Mouse (Mus musculus) myocyte (in vitro differentiated cells): ENCODE data around the gene Ryr2.

ENCODE experiments used
- CEBPB ChIP-seq: IDR thresholded peaks from 2 replicates; pipeline ENCODE4 v1.6.1; 2011; ENCODE audit warnings: mild to moderate bottlenecking, moderate library complexity; ENCODE audit not compliant: poor library complexity, insufficient read depth, severe bottlenecking
- E2F4 ChIP-seq: IDR thresholded peaks from one replicate; pipeline ENCODE4 v1.6.1; 2011; ENCODE audit warnings: mild to moderate bottlenecking, control low read depth, moderate library complexity; ENCODE audit not compliant: insufficient read depth
- MAX ChIP-seq: IDR thresholded peaks from one replicate; pipeline ENCODE4 v1.6.1; 2011; ENCODE audit warnings: low read depth, mild to moderate bottlenecking, control low read depth
- POLR2A ChIP-seq: IDR thresholded peaks from one replicate; pipeline ENCODE4 v1.6.1; 2011; ENCODE audit warnings: low read depth, mild to moderate bottlenecking, control low read depth, moderate library complexity; ENCODE audit not compliant: insufficient read length
- POLR2AphosphoS2 ChIP-seq: IDR thresholded peaks from one replicate; pipeline ENCODE4 v1.6.1; 2011; ENCODE audit warnings: low read depth, control low read depth; ENCODE audit not compliant: insufficient read length
- SRF ChIP-seq: IDR thresholded peaks from one replicate; pipeline ENCODE4 v1.6.1; 2011; ENCODE audit warnings: low read depth; ENCODE audit not compliant: control insufficient read depth, insufficient read length
- TCF12 ChIP-seq: IDR thresholded peaks from one replicate; pipeline ENCODE4 v1.6.1; 2011; ENCODE audit warnings: mild to moderate bottlenecking, control low read depth; ENCODE audit not compliant: poor library complexity, insufficient read depth, severe bottlenecking
- TCF3 ChIP-seq: IDR thresholded peaks from one replicate; pipeline ENCODE4 v1.6.1; 2011; ENCODE audit warnings: low read depth, control low read depth; ENCODE audit not compliant: insufficient read length
- USF1 ChIP-seq: IDR thresholded peaks from one replicate; pipeline ENCODE4 v1.6.1; 2011; ENCODE audit warnings: low read depth, mild to moderate bottlenecking, control low read depth, moderate library complexity

GRCm38 (mm10) chr13:11874852-11875251 is 231.9 kb downstream of the Ryr2 start:
- TF ChIP-seq POLR2A, result no peak
- no peak for TF ChIP-seq POLR2AphosphoS2
- no peak for TF ChIP-seq CEBPB
- TF ChIP-seq USF1, result no peak
- TF ChIP-seq MAX, result no peak
- no peak for TF ChIP-seq SRF
- TF ChIP-seq E2F4, result no peak
- no peak for TF ChIP-seq TCF12
- no peak for TF ChIP-seq TCF3
